In genomic region chr10:93538818-93539217, GRCm38 (mm10) we compare ENCODE assay signal across 23 mouse cellular contexts. TPM values are rescaled to one million over a fixed set of nuclear protein-coding genes. Genes with fewer than 3 reads are reported as not detected.
DNase-seq lines count a peak whose midpoint lies in the region; ATAC-seq and TF ChIP-seq lines count a peak whose summit lies in the region.
"Had no signal": no experiment of that assay in that cellular context is flagged by ENCODE, and none has a peak within 500 bp of the region (broad histone marks: within the 10 kb centered on the region; RNA-seq: fewer than 3 reads in every experiment).

No protein-coding gene starts in this region.

- no peak overlapping the region for H3K27ac ChIP-seq in kidney, adult 2 months (ENCODE audit: insufficient read depth, low read depth, low read length)
- no peak overlapping the region; the same call in 1 of the 2 replicates for H3K27ac ChIP-seq in liver, embryonic 15.5 days (replicated peaks)
- no peak overlapping the region for H3K27ac ChIP-seq in liver, embryonic 12.5 days
- H3K27ac ChIP-seq: embryonic facial prominence, embryonic 12.5 days; forebrain, embryonic 15.5 days; heart, embryonic 15.5 days; hindbrain, embryonic 14.5 days had no signal

- H3K27me3 ChIP-seq in kidney, adult 2 months (replicated peaks; ENCODE audit: control insufficient read depth, insufficient read depth, low read length): no peaks in the 10 kb centered on the region
- H3K27me3 ChIP-seq in liver, embryonic 15.5 days: peaks cover 35% of the 10 kb centered on the region
- H3K27me3 ChIP-seq in liver, embryonic 12.5 days (replicated peaks): peaks cover 50% of the 10 kb centered on the region
- H3K27me3 ChIP-seq: CH12.LX, Patski had no signal

- no peak for TF ChIP-seq POLR2A in kidney, adult 2 months (IDR thresholded peaks at IDR 0.05; ENCODE audit: low read depth, low read length)

- ATAC-seq in liver, embryonic 15.5 days (ENCODE audit: insufficient read depth): peak; percentile 43; the same call in 1 of the 2 replicates
- ATAC-seq in liver, embryonic 12.5 days: no peak
- ATAC-seq: forebrain, embryonic 15.5 days; Patski had no signal

- H3K4me2 ChIP-seq in liver, embryonic 15.5 days: peak overlapping the region; percentile 10; the same call in 1 of the 2 replicates
- no peak overlapping the region for H3K4me2 ChIP-seq in liver, embryonic 12.5 days

- no peaks in the 10 kb centered on the region for H3K36me3 ChIP-seq in kidney, adult 2 months (ENCODE audit: control insufficient read depth, insufficient read depth, low read length)
- no peaks in the 10 kb centered on the region for H3K36me3 ChIP-seq in liver, embryonic 15.5 days (replicated peaks)
- no peaks in the 10 kb centered on the region for H3K36me3 ChIP-seq in liver, embryonic 12.5 days
- H3K36me3 ChIP-seq: embryonic facial prominence, embryonic 12.5 days; forebrain, embryonic 15.5 days; heart, embryonic 15.5 days; hindbrain, embryonic 10.5 days had no signal

- no peaks in the 10 kb centered on the region for H3K9me3 ChIP-seq in liver, embryonic 15.5 days (replicated peaks)
- H3K9me3 ChIP-seq in liver, embryonic 12.5 days (replicated peaks): no peaks in the 10 kb centered on the region
- H3K9me3 ChIP-seq: embryonic facial prominence, embryonic 12.5 days; forebrain, embryonic 15.5 days; heart, embryonic 15.5 days; hindbrain, embryonic 10.5 days had no signal

- H3K9ac ChIP-seq in liver, embryonic 15.5 days: no peak overlapping the region
- H3K9ac ChIP-seq in liver, embryonic 12.5 days: no peak overlapping the region
- H3K9ac ChIP-seq: embryonic facial prominence, embryonic 12.5 days had no signal

- no peak for TF ChIP-seq CTCF in kidney, adult 2 months (conservative IDR thresholded peaks at IDR 0.05; ENCODE audit: insufficient read depth, insufficient read length, low read depth, low read length)

- H3K4me3 ChIP-seq in kidney, adult 2 months (ENCODE audit: insufficient read depth, low read depth, low read length): no peak overlapping the region
- no peak overlapping the region for H3K4me3 ChIP-seq in liver, embryonic 15.5 days (replicated peaks)
- no peak overlapping the region for H3K4me3 ChIP-seq in liver, embryonic 12.5 days

- peak; percentile 42 for DNase-seq in kidney, adult 2 months
- no peak for DNase-seq in kidney, postnatal 10 days
- peak; percentile 14 for DNase-seq in kidney, postnatal 14 days
- DNase-seq in yolk sac, embryonic 10.5 days (ENCODE audit: low spot score): peak; percentile 51
- DNase-seq in spleen, postnatal 14 days (ENCODE audit: low spot score in 2 of 2): no peak
- no peak for DNase-seq in T-cell, adult 2 months (ENCODE audit: low spot score)
- DNase-seq: adrenal gland, adult 2 months; adrenal gland, postnatal 36 days; cerebellum, adult 2 months; cerebellum, postnatal 10 days; gastrocnemius, postnatal 10 days; heart, adult 18-20 months had no signal

- 38% methylated on average over 6 of the region's 6 CpGs for WGBS in kidney, adult 2 months
- 71% methylated on average over 6 of the region's 6 CpGs for WGBS in liver, embryonic 15.5 days (ENCODE audit: insufficient replicate concordance)
- WGBS in liver, embryonic 12.5 days (ENCODE audit: insufficient replicate concordance): 67% methylated on average over 6 of the region's 6 CpGs

- peaks cover 5% of the 10 kb centered on the region for H3K4me1 ChIP-seq in kidney, adult 2 months (ENCODE audit: control insufficient read depth, insufficient read depth, low read length)
- H3K4me1 ChIP-seq in liver, embryonic 15.5 days (replicated peaks): peaks cover 15% of the 10 kb centered on the region
- peaks cover 25% of the 10 kb centered on the region for H3K4me1 ChIP-seq in liver, embryonic 12.5 days

RNA-seq across cellular contexts. Expression of gene Amdhd1, which starts 1.0 kb away (rescaled TPM):
- 3.1 and 3.3 TPM in 2 replicates for polyA plus RNA-seq in kidney, adult 2 months (2012; rRNA removed)
- polyA plus RNA-seq in liver, embryonic 15.5 days (2015; fragmentation: Nextera tagmentation; extraction: Ambion mirVana): 15.6 and 18.4 TPM in 2 replicates
- polyA plus RNA-seq in liver, embryonic 12.5 days (2016; fragmentation: Nextera tagmentation; extraction: Ambion mirVana): 6.3 and 6.9 TPM in 2 replicates
- polyA plus RNA-seq: cerebellum, adult 2 months; forebrain, embryonic 15.5 days had no signal

RNA-seq across cellular contexts. Expression of gene Ccdc38, which starts 1.6 kb away (rescaled TPM):
- 0.03 TPM in 1 of 2 replicates, not detected in the other for polyA plus RNA-seq in kidney, adult 2 months (2012; rRNA removed)
- polyA plus RNA-seq in liver, embryonic 15.5 days (2015; fragmentation: Nextera tagmentation; extraction: Ambion mirVana): 0.08 TPM in 2 replicates
- 0.14 and 0.29 TPM in 2 replicates for polyA plus RNA-seq in liver, embryonic 12.5 days (2016; fragmentation: Nextera tagmentation; extraction: Ambion mirVana)
- polyA plus RNA-seq: adrenal gland, adult 2 months had no signal

RNA-seq across cellular contexts. Expression of gene Hal, which starts 50.2 kb away (rescaled TPM):
- 0.22 and 0.26 TPM in 2 replicates for polyA plus RNA-seq in kidney, adult 2 months (2012; rRNA removed)
- 7.7 and 8.1 TPM in 2 replicates for polyA plus RNA-seq in liver, embryonic 15.5 days (2015; fragmentation: Nextera tagmentation; extraction: Ambion mirVana)
- 1.6 and 1.8 TPM in 2 replicates for polyA plus RNA-seq in liver, embryonic 12.5 days (2016; fragmentation: Nextera tagmentation; extraction: Ambion mirVana)
- polyA plus RNA-seq: embryonic facial prominence, embryonic 12.5 days; forebrain, embryonic 11.5 days; forebrain, embryonic 15.5 days; heart, embryonic 11.5 days; hindbrain, embryonic 14.5 days had no signal

RNA-seq across cellular contexts. Expression of gene Snrpf, which starts 50.7 kb away (rescaled TPM):
- polyA plus RNA-seq in kidney, adult 2 months (2012; rRNA removed): 30.8 and 32.7 TPM in 2 replicates
- polyA plus RNA-seq in liver, embryonic 15.5 days (2015; fragmentation: Nextera tagmentation; extraction: Ambion mirVana): 50.1 and 55.2 TPM in 2 replicates
- polyA plus RNA-seq in liver, embryonic 12.5 days (2016; fragmentation: Nextera tagmentation; extraction: Ambion mirVana): 121 and 128 TPM in 2 replicates

Comparison
In these comparisons a context has a peak if more than half of its experiments do, and no peak if none do; other contexts are left out.
1. DNase-seq: peak in kidney, adult 2 months (single experiment), kidney, postnatal 14 days (single experiment) and yolk sac, embryonic 10.5 days (single experiment); none in kidney, postnatal 10 days (single experiment), spleen, postnatal 14 days (0 of 2) and T-cell, adult 2 months (single experiment).